16 mouse cellular contexts compared by ENCODE assay signal in the genomic region with DNA sequence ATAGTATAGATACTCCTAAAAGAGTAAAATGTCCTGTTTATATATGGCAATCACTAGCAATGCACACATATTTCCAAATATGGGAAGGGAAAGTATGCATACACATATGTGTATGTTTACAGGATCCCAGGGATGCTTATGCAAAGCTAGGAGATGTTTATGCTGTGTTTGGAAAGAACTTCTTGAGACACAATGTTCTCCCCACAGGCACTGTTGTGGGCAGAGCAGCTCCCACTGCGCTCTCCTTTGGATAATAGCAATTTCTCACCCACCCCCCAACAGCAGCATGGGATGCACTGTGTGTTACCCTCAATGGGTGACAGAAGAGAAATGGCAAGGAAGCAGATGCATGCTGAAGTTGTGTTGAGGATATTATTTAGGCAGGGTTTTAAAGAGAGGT.
"Had no signal": no experiment of that assay in that cellular context is flagged by ENCODE, and none has a peak within 500 bp of the region (broad histone marks: within the 10 kb centered on the region; RNA-seq: fewer than 3 reads in every experiment).

No protein-coding gene starts in this region.

- DNase-seq: liver; liver, embryonic 13.5 days; liver, postnatal 0 days; lung, postnatal 10 days; right cerebral cortex, postnatal 14 days; thymus, adult 18-20 months; thymus, postnatal 14 days; thymus, postnatal 36 days had no signal

- H3K27ac ChIP-seq: liver, embryonic 13.5 days; liver, embryonic 15.5 days; macrophage; midbrain, embryonic 13.5 days; midbrain, embryonic 15.5 days; neural tube, embryonic 12.5 days had no signal

- H3K4me3 ChIP-seq: liver, embryonic 13.5 days; liver, embryonic 15.5 days; megakaryocyte, embryonic 14.5 days; midbrain, embryonic 13.5 days; midbrain, embryonic 15.5 days; neural tube, embryonic 12.5 days had no signal

- H3K4me2 ChIP-seq: liver, embryonic 11.5 days; liver, embryonic 13.5 days; liver, embryonic 15.5 days; midbrain, embryonic 11.5 days; midbrain, embryonic 13.5 days; midbrain, embryonic 15.5 days; neural tube, embryonic 12.5 days had no signal

- H3K27me3 ChIP-seq: liver, embryonic 13.5 days; liver, embryonic 15.5 days; megakaryocyte, embryonic 14.5 days; midbrain, embryonic 13.5 days; midbrain, embryonic 15.5 days; neural tube, embryonic 12.5 days had no signal

- H3K9ac ChIP-seq: liver, embryonic 13.5 days; liver, embryonic 15.5 days; liver, postnatal 0 days; midbrain, embryonic 13.5 days; midbrain, embryonic 15.5 days; neural tube, embryonic 12.5 days had no signal

- H3K4me1 ChIP-seq: liver, embryonic 13.5 days; liver, embryonic 15.5 days; megakaryocyte, embryonic 14.5 days; midbrain, embryonic 13.5 days; midbrain, embryonic 15.5 days; neural tube, embryonic 12.5 days had no signal

- H3K9me3 ChIP-seq: liver, embryonic 13.5 days; liver, embryonic 15.5 days; midbrain, embryonic 13.5 days; midbrain, embryonic 15.5 days; neural tube, embryonic 12.5 days had no signal

- H3K36me3 ChIP-seq: liver, embryonic 13.5 days; liver, embryonic 15.5 days; midbrain, embryonic 13.5 days; midbrain, embryonic 15.5 days; neural tube, embryonic 12.5 days had no signal

- ATAC-seq: liver, postnatal 0 days; midbrain, embryonic 13.5 days; midbrain, embryonic 15.5 days had no signal
